Mouse (Mus musculus) gastrocnemius, postnatal 14 days (tissue): ENCODE measurements around the gene Hist1h2ah. TPM values are rescaled to one million over a fixed set of nuclear protein-coding genes. Genes with fewer than 3 reads are reported as not detected.
"Not testable (repeated sequence)": the region's sequence is repeated elsewhere in the genome, so short reads cannot be mapped to it uniquely, and the experiment has no call there.

Source experiments
- DNase-seq: peaks from one replicate; pipeline ENCODE4 v3.0.0; 2021; ENCODE audit warnings: mixed read lengths
- intact Hi-C: fragments of 180-260 bp; cut with DNase I; formaldehyde crosslinking; loops from one replicate; pipeline ENCODE4 v1.15.1; 2025; ENCODE audit warnings: low total_unique reads
- long read RNA-seq, 2 experiments: library from polyadenylated mRNA; stranded (forward); transcript quantifications; one replicate each; pipeline ENCODE4 v2.0.0; 2021
- total RNA-seq, 2 experiments: library from RNA; stranded (reverse); gene quantifications; 2 replicates each; pipeline ENCODE4 v1.2.3; 2021

The Hist1h2ah gene
- total RNA-seq: 10 to 100 TPM; 45.8 to 69.2 TPM
- long read RNA-seq, experiment 1: 0 reads
- long read RNA-seq, experiment 2: 0 reads

DNA sequence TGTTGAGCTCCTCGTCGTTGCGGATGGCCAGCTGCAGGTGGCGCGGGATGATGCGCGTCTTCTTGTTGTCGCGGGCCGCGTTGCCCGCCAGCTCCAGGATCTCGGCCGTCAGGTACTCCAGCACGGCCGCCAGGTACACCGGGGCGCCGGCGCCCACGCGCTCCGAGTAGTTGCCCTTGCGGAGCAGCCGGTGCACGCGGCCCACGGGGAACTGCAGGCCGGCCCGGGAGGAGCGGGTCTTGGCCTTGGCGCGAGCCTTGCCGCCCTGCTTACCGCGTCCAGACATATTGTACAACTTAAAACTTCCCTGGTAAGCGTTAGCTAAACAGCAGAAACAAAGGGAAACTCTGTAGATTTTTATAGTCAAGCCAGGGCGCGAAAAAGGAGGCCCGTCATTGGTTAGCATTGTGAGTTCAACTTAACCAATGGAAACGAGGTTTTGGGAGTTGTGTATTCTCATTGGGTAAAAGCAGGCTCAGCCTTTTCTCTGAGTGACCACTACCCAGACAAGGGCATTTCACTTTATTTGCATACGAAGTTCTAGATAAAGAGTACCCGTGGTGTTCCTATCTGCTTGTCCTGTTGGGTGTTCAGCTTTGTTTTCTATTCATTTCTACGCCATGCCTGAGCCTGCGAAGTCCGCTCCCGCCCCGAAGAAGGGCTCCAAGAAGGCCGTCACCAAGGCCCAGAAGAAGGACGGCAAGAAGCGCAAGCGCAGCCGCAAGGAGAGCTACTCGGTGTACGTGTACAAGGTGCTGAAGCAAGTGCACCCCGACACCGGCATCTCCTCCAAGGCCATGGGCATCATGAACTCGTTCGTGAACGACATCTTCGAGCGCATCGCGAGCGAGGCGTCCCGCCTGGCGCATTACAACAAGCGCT is at the start of gene Hist1h2ah, which contains the start of gene Hist1h2bk:
Hist1h2ah (minus strand) TSS at position 302 of the 882 bp plus-strand sequence.
Hist1h2bk (plus strand) TSS at position 604 of the 882 bp plus-strand sequence.
- DNase-seq: peak; percentile 63
- intact Hi-C loops: loop anchor here (10.0 kb wide), 1 partner anchor 211 kb away; no protein-coding TSS in a partner anchor

GRCm38 (mm10) chr13:22084140-22084539 is 48.8 kb upstream of the Hist1h2ah start, which contains the start of gene Vmn1r188:
Gene Vmn1r188, plus strand, starts transcription at chr13:22084440.
- DNase-seq, intact Hi-C loops: not testable (repeated sequence)

GRCm38 (mm10) chr13:22063468-22063867 is 28.1 kb upstream of the Hist1h2ah start:
- DNase-seq: no peak
- intact Hi-C loops: no loop called here

- intact Hi-C loops: no loop called here
- DNase-seq: no peak
Measured at GRCm38 (mm10) chr13:22061422-22061821, 26.1 kb upstream of the Hist1h2ah start.

DNA sequence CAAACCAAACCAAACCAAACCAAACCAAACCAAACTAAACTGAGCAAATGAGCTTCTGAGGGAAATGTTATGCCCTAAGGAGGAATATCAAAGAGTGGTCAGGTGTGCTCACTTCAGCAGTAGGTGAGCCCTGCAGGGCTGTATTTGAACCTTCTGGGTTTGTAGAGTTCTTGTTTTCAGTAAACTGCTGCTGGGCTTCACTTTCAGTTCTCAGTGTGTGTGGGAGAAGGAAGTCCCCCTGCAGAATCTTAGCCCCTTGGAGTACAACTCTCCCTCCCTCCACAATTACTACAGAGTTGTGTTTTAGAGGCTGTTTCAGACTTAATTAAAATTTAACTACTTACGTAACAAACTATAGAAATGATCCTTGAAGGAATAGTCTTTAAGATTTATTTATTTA is 18.4 kb upstream of the Hist1h2ah start:
- DNase-seq: no peak

GRCm38 (mm10) chr13:22051523-22051859 is 16.1 kb upstream of the Hist1h2ah start:
- DNase-seq: no peak

More for the DNA sequence above, 18.4 kb upstream of the Hist1h2ah start:
- intact Hi-C loops: no loop called here

DNA sequence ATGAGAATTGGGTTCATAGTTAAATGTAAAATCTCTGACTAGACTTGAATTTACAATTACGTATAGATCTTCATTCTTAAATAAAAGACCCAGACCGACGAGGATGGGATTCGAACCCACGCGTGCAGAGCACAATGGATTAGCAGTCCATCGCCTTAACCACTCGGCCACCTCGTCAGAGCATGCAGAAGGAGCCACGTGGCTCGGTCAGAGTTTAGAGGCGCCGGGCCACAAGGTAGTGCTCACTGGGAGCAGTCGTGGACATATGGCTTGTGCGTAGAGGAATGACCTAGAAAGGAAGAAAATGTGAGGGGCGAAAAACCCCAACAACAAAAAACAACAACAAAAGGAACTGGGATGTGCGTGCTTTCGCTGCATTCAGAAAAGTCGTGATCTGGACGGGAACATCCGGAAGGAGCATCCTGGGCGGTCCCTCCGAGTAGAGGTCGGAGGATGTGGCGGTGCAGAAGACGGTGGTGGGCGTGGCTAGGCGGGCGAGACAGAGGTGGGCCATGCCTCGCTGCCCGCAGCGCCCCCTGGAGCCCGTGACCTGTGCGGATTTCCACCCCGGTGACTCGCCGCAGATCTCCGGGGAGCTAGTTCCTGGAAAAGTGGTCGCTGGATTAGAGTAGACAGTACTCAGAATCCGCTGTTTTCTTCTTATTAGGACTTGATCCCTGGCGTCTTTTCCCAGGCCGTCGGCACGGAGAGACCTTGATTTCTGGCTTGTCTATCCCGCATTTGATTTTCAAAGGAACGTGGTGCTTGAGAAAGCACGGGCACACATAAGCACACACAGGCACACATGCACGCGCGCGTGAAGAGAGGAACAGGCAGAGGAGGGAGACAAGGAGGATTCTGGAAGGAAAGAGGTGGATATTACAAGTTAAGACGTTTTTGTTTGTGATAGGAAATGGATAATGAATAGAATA is 15.5 kb upstream of the Hist1h2ah start:
- peak; percentile 87 for DNase-seq
- intact Hi-C loops: no loop called here

More at GRCm38 (mm10) chr13:22051523-22051859, 16.1 kb upstream of the Hist1h2ah start:
- intact Hi-C loops: no loop called here

GRCm38 (mm10) chr13:22049737-22050440 is 14.5 kb upstream of the Hist1h2ah start:
- intact Hi-C loops: no loop called here
- DNase-seq: no peak

GRCm38 (mm10) chr13:22049041-22049440 is 13.7 kb upstream of the Hist1h2ah start:
- intact Hi-C loops: no loop called here
- DNase-seq: no peak

DNA sequence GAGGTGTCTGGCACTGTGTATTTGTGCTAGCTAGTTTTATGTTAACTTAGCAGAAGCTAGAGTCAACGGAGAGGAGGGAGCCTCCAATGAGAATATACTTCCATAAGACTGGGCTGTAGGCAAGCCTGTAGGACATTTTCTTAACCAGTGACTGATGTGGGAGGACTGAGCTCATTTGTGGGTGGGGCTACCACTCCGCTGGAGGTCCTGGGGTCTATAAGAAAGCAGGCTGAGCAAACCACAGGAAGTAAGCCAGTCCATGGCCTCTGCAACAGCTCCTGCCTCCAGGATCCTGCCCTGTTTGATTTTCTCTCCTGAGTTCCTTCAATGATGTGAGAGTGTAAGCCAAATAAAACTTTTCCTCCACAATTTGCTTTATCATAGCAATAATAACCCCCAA is 9.9 kb upstream of the Hist1h2ah start:
- intact Hi-C loops: no loop called here

DNA sequence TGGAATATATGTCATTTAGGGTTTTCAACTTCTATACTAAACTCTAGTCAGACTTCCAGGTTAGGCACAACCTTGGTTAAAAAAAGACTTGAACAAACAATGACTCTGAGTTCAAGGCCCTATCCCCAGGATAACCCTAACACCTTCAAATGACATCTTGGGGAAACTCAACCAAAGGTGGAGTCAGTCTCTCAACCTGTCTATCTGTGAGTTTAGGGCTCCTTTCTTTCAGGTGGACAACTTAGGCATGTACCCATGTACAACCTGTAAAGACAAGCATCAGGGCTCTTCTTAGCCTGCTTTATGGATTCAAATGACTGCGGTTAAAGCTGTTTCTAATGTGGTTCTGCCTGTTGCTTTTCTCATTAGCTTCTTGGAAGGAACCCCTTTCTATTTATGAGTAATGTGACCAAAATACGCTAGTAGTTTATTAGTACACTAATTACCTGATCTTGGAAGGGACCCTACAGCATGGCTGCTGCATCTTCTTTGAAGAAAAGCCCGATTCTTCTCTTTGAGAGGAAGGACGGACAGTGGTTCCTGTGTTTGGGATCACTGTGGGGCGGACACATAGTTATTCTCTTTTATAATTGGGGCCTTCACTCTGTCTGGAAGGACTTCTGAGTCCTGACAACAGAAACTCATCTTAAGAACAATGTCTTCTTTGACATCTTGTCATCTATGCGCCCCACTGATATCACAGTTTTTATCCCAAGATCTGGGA is 9.2 kb upstream of the Hist1h2ah start:
- DNase-seq: no peak
- intact Hi-C loops: no loop called here

More for the DNA sequence above, 9.9 kb upstream of the Hist1h2ah start:
- no peak for DNase-seq

DNA sequence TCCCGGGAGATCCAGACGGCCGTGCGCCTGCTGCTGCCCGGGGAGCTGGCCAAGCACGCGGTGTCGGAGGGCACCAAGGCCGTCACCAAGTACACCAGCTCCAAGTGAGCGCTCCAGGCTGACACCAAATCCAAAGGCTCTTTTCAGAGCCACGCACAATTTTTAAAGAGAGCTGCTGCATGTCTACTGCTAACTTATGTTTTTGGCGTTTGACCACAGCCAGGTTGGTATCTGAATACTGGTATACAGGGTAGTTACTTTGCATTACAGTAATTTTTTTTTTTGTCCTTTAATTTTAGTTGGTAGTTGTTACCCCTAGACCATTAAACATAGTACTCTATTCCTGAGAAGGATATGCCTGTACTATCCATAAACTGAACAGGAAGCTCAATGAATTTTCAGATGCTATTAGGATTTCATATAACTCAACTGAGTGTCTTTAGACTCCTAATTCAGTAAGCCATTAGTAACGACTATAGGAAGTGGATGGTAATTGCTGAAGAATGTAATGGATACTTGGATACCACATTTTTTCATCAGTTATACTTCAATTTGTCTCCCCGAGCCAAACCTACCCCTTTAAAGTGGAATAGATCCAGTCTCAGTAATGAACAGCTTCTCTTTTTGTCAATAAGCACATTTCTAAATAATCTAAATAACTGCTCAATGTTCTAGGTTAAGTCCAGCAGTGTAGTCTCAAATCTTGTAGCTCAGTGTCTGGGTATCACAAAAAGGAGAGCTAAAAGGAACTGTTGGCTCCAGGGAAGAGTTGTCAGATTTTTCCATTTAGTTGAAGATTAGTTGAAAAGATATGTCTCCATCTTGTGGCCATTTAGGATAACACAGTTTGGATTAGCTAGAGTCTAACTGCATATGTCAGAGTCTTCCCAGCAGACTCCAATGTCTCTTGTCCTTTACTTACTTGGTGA is 8.4 kb upstream of the Hist1h2ah start:
- intact Hi-C loops: no loop called here
- DNase-seq: no peak

GRCm38 (mm10) chr13:22042568-22043502 is 7.5 kb upstream of the Hist1h2ah start, which contains the start of the genes Hist1h2ag and Hist1h2bj:
Gene Hist1h2ag, minus strand, starts transcription at chr13:22042944.
Gene Hist1h2bj, plus strand, starts transcription at chr13:22043214.
- DNase-seq: peak; percentile 59
- intact Hi-C loops: not testable (repeated sequence)

DNA sequence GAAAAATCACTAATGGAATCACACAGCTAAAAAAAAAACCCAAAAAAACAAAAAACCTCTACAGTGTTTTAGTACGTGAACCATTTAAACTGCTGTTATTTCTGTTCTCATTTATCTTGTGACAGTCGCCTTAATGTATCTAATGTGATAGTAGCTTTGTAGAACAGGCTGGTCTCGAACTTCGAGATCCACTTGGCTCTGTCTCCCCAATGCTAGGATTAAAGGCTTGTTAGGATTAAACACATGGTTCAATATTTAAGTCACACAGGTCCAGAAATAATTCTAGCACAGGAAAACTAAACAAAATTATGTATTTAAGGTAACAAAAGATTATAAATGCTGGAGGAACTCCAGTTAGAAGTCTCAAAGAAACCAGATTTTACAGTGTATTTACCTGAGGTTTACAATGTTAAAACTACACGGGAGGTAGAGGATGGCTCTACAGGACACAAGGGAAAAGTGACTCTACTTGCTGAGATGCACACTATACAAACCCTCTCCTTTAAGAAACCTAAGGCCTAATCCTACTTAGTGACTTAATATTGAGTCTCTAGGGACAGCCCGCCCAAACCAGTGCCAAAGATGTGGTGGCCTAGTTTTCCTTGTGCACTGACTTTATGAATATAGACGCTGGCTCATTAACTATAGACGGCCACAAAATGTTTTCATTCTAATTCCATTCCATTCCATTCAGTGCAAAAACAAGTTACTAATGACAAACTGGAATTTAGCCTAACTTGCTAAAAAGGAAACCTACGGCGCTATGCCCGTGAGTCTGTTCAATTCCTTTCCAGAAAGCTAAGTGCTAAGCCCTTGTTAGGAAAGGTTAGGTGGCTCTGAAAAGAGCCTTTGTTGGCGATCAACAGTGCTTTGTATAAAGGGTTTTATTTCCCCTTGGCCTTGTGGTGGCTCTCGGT is 6.5 kb upstream of the Hist1h2ah start:
- intact Hi-C loops: no loop called here
- no peak for DNase-seq

DNA sequence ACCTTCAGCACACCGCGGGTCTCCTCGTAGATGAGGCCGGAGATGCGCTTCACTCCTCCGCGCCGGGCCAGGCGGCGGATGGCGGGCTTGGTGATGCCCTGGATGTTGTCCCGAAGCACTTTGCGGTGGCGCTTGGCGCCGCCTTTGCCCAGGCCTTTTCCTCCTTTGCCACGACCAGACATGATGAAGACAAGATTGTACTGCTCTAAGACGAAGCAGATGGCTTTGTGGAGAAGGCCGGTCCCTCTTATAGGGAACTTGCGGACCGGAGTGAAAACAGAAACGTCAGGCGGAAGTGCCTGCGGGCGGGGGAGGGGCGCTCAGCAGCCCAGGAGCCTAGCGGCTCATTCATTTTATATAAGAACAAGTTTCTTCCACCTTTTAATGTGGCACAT is 5.8 kb upstream of the Hist1h2ah start, which contains the start of gene Hist1h4i:
Hist1h4i (minus strand) TSS at position 221 of the 395 bp plus-strand sequence.
- intact Hi-C loops: not testable (repeated sequence)
- peak; percentile 89 for DNase-seq
